Mouse (Mus musculus): ENCODE results near the gene Zfp948. TPM values are rescaled to one million over a fixed set of nuclear protein-coding genes. Genes with fewer than 3 reads are reported as not detected.

Gene Zfp948
- 4.1 TPM in 2 replicates for polyA plus RNA-seq (2015; fragmentation: Nextera tagmentation; extraction: Ambion mirVana)

DNA sequence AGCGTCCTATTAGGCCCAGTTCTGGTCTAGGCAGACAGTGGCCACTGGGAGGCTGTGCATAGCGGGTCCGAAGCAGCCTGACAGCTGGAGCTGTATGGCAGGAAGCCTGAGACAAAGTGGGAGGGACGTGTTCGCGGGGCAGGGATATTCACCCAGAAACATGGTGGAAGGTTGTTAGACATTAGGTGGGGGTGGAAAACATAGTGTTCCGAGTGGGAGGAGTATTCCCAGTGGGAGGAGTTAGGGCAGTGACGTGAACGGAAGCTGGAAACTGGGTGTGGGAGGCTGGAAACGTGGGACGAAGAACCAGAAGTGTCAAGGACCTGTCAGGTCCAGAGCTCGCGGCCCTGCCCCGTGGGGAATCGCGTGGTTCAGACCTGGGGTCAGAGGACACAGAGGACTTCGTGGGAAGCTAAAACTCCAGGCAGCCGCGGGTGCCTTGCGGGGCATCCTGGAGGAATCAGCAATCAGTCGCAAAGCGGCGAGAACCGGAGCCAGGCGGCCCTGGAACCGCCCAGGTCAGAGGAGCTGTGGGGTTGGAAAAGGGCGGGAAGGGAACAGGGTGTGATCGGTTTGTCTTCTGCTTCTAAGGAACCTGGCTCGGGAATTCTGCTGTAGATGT, at the start of gene Zfp948:
TSS of gene Zfp948 (plus strand) at position 281 of the 622 bp plus-strand sequence.
- Histone ChIP-seq H3K4me3 (replicated peaks) (peak within 1 kb of the TSS; percentile 76), H3K9ac (peak within 1 kb of the TSS; percentile 81), H3K27me3 (no peaks in the 10 kb centered on the region), H3K4me2 (peak within 1 kb of the TSS; percentile 92), H3K36me3 (replicated peaks) (no peaks in the 10 kb centered on the region), H3K4me1 (replicated peaks) (peaks cover 20% of the 10 kb centered on the region), H3K9me3 (replicated peaks) (no peaks in the 10 kb centered on the region), H3K27ac (replicated peaks) (peak within 1 kb of the TSS; percentile 83)
- peak; percentile 89 for ATAC-seq (ENCODE audit: insufficient read depth)
- WGBS (ENCODE audit: insufficient replicate concordance): 0% methylated on average over 29 of the region's 29 CpGs

DNA sequence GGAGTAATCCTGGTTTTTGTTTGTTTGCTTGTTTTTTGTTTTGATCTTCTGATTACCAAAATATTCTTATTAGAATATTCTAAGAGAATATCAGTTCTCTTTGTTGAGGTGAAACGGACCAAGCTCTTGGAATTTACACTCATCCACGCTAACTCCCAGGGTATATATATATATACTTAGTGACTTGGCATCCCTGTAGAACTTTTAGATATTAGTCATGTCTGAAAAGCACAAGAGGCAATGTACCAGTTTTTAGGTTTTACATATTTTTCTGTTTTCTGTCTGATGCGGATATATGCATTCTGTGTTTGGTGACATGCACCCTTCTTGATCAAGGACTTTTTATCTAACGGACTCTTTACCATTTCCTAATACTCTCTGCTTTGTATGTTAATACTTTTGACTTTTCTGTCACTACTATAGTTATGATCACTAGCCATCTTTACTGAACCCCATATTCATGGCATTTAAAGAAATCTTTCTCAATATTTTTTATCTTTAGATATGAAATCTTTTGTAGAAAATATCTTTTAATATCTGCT, 49.6 kb upstream of the Zfp948 start:
- Histone ChIP-seq H3K4me3 (replicated peaks) (peak overlapping the region; percentile 68), H3K9ac (peak overlapping the region; percentile 64), H3K9me3 (replicated peaks) (no peaks in the 10 kb centered on the region), H3K27ac (replicated peaks) (peak overlapping the region; percentile 73; the same call in 1 of the 2 replicates), H3K4me1 (replicated peaks) (peaks cover 17% of the 10 kb centered on the region), H3K27me3 (no peaks in the 10 kb centered on the region), H3K4me2 (peak overlapping the region; percentile 91), H3K36me3 (replicated peaks) (no peaks in the 10 kb centered on the region)
- no peak for ATAC-seq (ENCODE audit: insufficient read depth)
- WGBS (ENCODE audit: insufficient replicate concordance): 18% methylated on average over 4 of the region's 4 CpGs

DNA sequence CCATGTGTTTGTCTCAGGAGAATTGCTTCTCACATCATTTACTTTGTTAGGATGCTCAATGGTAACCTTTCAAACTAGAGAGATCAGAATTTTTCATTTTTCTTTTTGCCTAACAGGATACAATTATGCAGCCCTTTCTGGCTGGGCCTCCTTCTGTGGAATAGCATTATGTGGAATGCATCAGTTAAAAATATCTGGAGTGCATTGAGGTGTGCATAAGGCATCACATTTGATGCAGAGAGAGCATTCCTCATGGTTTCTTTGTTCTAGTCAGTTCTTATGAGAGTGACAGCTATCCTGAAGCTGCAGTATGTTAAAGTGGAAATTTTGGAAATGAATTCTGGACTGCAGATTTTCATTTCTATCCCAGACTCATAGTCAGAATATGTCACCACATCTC, 40.5 kb upstream of the Zfp948 start:
- Histone ChIP-seq H3K9ac (no peak overlapping the region), H3K27me3 (no peaks in the 10 kb centered on the region), H3K4me3 (replicated peaks) (no peak overlapping the region), H3K36me3 (replicated peaks) (no peaks in the 10 kb centered on the region), H3K27ac (replicated peaks) (no peak overlapping the region), H3K4me1 (replicated peaks) (no peaks in the 10 kb centered on the region), H3K4me2 (no peak overlapping the region), H3K9me3 (replicated peaks) (no peaks in the 10 kb centered on the region)
- ATAC-seq (ENCODE audit: insufficient read depth): no peak

DNA sequence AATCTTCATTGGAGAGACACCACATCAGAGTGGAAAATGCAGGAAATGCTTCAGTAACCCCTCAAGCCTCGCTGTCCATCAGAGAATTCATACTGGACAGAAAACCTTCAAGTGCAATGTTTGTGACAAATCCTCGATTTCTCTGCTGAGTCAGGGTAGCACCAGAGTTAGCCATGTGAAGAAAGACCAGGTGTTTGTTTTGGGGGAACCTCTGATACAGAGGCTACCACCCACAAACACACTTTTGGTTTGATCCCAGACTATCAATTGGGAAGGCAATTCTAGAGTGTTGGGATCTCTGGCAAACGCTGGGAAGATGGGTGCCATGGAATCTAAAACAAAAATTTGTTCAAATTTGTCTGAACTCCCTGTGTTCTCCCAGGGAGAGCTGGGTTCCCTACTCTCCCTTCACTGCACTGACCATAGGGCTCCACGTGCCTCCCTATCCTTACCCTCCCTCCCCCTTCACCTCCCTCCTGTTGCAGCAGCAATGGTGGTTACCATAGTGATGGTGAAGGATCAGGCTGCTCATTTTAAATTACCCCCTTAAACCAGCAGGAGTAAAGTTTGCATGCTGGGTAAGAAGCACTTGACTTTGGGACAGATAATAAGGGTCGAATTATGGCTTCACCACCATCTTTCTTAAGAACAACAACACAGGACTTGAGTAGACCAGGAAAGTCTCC, 36.0 kb upstream of the Zfp948 start:
- no peak overlapping the region for H3K4me2 ChIP-seq
- H3K9ac ChIP-seq: no peak overlapping the region
- ATAC-seq (ENCODE audit: insufficient read depth): no peak
- H3K9me3 ChIP-seq (replicated peaks): no peaks in the 10 kb centered on the region
- H3K27me3 ChIP-seq: no peaks in the 10 kb centered on the region
- WGBS (ENCODE audit: insufficient replicate concordance): 60% methylated on average over 5 of the region's 5 CpGs
- no peak overlapping the region for H3K27ac ChIP-seq (replicated peaks)
- H3K4me3 ChIP-seq (replicated peaks): no peak overlapping the region
- peaks cover 33% of the 10 kb centered on the region for H3K4me1 ChIP-seq (replicated peaks)
- no peaks in the 10 kb centered on the region for H3K36me3 ChIP-seq (replicated peaks)

DNA sequence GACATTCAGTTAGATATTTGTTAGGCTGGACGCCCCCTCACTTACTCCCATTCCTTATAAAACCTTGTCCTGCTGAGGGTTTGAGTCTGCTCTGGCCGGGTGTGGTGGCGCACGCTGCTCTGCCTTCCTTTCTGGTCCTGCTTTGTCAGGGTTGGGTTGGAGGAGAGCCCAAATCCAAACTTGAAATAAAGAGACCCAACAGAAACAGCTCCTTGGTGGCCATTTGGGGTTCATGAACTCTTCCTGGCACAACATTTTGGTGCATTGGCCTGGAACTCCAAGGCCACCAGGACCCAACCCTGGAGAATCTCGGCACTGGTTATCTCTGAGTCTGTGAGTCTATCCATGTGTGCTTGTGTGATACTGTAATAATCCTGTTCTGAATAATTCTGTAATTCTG, 35.2 kb upstream of the Zfp948 start:
- Histone ChIP-seq H3K27me3 (no peaks in the 10 kb centered on the region), H3K9me3 (replicated peaks) (no peaks in the 10 kb centered on the region), H3K4me2 (peak overlapping the region; percentile 90), H3K27ac (replicated peaks) (no peak overlapping the region), H3K4me3 (replicated peaks) (peak overlapping the region; percentile 67), H3K4me1 (replicated peaks) (peaks cover 39% of the 10 kb centered on the region), H3K9ac (0 out of 2 replicates have a peak overlapping the region, but pooled peaks have one; percentile 69), H3K36me3 (replicated peaks) (no peaks in the 10 kb centered on the region)
- 63% methylated on average over 5 of the region's 5 CpGs for WGBS (ENCODE audit: insufficient replicate concordance)
- ATAC-seq (ENCODE audit: insufficient read depth): no peak

DNA sequence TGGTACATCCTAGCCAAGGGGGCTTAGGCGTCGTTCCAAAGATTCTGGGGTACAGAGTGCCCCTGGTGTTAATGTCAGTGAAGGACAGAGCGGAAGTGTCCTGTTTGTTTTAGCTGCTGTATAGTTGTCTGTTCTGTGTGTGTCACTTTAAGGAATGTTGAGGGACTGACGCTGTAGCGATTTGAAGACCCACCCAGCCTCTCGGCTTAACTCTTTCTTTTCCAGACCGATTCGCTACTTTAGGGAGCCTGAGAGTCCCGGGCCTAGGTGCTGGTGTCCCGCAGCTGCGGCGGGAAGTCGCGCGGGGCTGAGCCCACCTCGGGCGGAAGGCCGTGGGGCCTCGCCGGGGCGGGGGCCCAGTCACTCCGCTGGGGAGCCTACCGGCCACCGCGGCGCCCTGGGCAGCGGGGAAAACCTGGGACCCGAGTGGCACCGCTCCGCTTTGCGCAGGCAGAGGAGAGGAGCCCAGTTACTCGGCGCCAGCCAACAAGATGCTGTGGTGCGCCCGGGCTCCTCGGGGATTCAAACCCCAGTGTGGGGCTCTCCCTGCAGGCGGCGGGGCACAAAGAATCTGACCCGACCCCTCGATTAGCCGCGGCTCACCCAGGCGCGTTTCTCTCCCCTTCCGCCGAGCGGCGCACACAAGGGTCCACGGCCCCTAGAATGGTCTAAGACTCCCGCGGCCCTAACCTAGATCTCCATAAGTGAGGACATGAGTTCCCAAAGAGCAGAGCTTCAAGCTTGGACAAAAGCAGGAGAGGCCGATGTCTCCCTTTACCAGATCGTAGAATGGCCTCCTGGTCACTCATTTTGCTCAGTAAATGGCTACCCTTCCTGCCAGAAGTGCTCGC, 34.5 kb upstream of the Zfp948 start:
- H3K4me1 ChIP-seq (replicated peaks): peaks cover 39% of the 10 kb centered on the region
- no peaks in the 10 kb centered on the region for H3K27me3 ChIP-seq
- H3K4me2 ChIP-seq: peak overlapping the region; percentile 90
- H3K36me3 ChIP-seq (replicated peaks): no peaks in the 10 kb centered on the region
- H3K27ac ChIP-seq (replicated peaks): peak overlapping the region; percentile 75
- ATAC-seq (ENCODE audit: insufficient read depth): peak; percentile 61
- H3K9ac ChIP-seq: peak overlapping the region; percentile 69
- peak overlapping the region; percentile 67 for H3K4me3 ChIP-seq (replicated peaks)
- under 1% methylated on average over 54 of the region's 54 CpGs for WGBS (ENCODE audit: insufficient replicate concordance)
- H3K9me3 ChIP-seq (replicated peaks): no peaks in the 10 kb centered on the region

DNA sequence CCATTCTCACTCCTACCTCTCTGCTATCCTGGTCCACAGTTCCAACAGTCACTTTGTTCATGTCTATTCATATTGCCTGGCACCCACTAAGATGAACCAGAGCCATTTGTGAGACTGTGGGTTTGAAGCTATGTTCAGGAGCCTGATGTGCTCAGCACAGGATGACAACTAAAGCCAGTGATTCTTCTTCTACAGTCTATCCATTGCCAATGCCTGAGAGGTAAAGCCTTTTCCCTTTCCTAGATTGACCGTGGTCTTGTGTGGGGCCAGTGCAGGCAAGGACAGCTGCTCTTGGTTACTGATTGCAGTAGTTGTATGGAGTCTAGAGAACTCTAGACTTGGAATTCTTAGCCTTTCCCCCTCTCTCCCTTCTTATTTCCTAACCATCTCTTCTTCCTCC, 32.8 kb upstream of the Zfp948 start:
- peaks cover 39% of the 10 kb centered on the region for H3K4me1 ChIP-seq (replicated peaks)
- H3K27me3 ChIP-seq: no peaks in the 10 kb centered on the region
- 83% methylated on average over 1 of the region's 1 CpGs for WGBS (ENCODE audit: insufficient replicate concordance)
- no peak overlapping the region for H3K9ac ChIP-seq
- no peak for ATAC-seq (ENCODE audit: insufficient read depth)
- H3K4me3 ChIP-seq (replicated peaks): no peak overlapping the region
- no peaks in the 10 kb centered on the region for H3K36me3 ChIP-seq (replicated peaks)
- no peak overlapping the region for H3K4me2 ChIP-seq
- no peaks in the 10 kb centered on the region for H3K9me3 ChIP-seq (replicated peaks)
- no peak overlapping the region for H3K27ac ChIP-seq (replicated peaks)

DNA sequence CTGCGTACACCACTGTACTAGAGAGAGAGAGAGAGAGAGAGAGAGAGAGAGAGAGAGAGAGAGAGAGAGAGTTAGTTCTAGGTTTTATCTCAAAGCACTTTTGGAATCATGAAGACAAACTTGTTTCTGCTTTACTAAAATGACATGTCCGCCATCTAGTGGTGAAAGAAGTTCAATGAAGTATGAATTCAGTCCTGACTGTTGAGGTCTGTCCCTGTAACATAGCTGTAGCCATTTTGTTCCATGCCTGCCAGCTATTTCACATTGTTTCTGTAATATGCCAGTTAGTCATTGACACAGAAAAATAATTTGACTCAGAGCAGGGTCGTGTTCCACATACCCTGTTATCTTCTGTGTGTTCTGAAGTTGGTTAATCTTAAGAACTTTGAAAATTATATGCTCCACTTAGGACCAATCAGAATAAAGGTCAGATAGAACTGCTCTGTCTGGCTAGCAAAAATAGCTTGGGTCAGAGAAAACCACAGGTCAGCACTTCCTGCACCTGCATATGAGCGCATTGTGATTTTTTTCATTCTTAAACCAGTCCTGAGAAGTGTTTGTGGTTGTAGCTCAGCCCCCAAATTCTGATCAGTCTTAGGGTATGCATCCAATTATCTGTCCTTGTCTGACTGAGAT, 32.2 kb upstream of the Zfp948 start:
- 0 out of 2 replicates have a peak, but pooled peaks have one; percentile 26 for ATAC-seq (ENCODE audit: insufficient read depth)
- H3K4me2 ChIP-seq: peak overlapping the region; percentile 81
- H3K9ac ChIP-seq: no peak overlapping the region
- no peak overlapping the region; the same call in 1 of the 2 replicates for H3K4me3 ChIP-seq (replicated peaks)
- WGBS (ENCODE audit: insufficient replicate concordance): 7% methylated on average over 4 of the region's 4 CpGs
- peak overlapping the region; percentile 22; the same call in 1 of the 2 replicates for H3K27ac ChIP-seq (replicated peaks)
- no peaks in the 10 kb centered on the region for H3K9me3 ChIP-seq (replicated peaks)
- H3K4me1 ChIP-seq (replicated peaks): peaks cover 39% of the 10 kb centered on the region
- H3K36me3 ChIP-seq (replicated peaks): no peaks in the 10 kb centered on the region
- no peaks in the 10 kb centered on the region for H3K27me3 ChIP-seq

DNA sequence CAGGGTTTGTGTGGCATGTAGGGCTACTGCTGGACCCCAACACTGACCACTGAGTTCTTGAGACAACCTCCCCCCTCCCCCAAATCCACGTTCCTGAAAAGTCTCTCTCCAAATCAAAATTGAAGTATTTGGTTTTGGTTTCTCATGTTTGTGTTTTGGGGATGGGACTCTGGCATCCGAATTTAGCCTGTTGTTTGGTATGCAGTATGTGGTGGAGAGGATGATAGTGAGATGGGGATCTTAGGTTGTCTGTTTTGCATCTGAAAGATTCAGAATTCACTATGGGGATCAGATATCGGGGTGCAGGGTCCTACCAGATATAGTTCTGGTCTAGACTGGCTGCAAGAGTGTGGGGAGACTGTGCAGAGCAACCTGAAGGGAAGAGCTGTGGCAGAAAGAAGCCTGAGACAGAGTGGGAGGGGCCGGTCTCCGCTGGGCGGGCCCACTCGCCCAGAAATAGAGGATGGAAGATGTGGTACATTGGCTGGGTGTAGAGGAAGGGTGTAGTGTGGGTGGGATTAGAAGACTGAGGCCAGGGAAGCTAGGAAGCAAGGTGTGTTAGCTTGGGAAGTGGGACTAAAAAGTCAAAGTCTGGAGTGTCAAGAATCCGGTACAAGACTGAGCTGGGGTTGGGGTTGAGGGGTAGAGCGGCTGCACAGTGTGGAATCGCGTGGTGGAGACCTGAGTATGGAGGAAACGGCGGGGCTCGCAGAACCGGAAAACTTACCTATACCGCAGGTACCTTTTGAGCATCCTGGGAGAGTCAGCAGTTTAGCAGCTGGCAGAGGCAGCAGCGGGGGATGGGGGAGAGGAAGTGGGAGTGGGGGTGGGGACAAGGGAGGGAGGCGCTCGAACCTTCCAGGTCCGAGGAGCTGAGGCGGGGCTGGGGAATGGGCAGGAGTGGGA, 31.5 kb upstream of the Zfp948 start, which contains the start of gene Zfp52:
TSS of gene Zfp52 (plus strand) at position 444 of the 906 bp plus-strand sequence.
- WGBS (ENCODE audit: insufficient replicate concordance): 3% methylated on average over 21 of the region's 21 CpGs
- peak; percentile 60 for ATAC-seq (ENCODE audit: insufficient read depth)

DNA sequence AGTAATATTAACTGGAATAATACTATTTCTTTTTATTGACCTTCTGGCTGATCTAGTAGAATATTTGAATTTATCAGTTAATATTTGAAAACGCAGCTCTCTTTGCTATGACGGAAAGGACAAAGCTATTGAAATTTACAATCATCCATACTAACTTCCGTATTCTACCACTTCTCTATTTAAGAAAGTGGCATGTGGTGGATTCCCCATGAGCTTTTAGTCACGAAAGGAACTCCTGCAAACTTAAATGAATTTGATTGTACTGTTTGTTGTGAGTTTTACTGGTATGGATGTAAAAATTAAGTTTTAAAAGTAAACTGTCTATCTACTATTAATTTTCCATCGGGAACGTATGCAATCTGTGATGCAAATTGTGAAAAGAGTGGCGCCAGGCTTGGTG, 30.7 kb upstream of the Zfp948 start:
- peak overlapping the region; percentile 61 for H3K4me3 ChIP-seq (replicated peaks)
- peak overlapping the region; percentile 81 for H3K4me2 ChIP-seq
- H3K9ac ChIP-seq: peak overlapping the region; percentile 39; the same call in 1 of the 2 replicates
- H3K9me3 ChIP-seq (replicated peaks): no peaks in the 10 kb centered on the region
- H3K27ac ChIP-seq (replicated peaks): no peak overlapping the region
- H3K4me1 ChIP-seq (replicated peaks): peaks cover 39% of the 10 kb centered on the region
- no peak for ATAC-seq (ENCODE audit: insufficient read depth)
- WGBS (ENCODE audit: insufficient replicate concordance): 11% methylated on average over 7 of the region's 7 CpGs
- no peaks in the 10 kb centered on the region for H3K36me3 ChIP-seq (replicated peaks)
- no peaks in the 10 kb centered on the region for H3K27me3 ChIP-seq

More for the DNA sequence above, 31.5 kb upstream of the Zfp948 start, which contains the start of gene Zfp52:
- Histone ChIP-seq H3K4me3 (replicated peaks) (peak within 1 kb of the TSS; percentile 61), H3K9me3 (replicated peaks) (no peaks in the 10 kb centered on the region), H3K9ac (peak within 1 kb of the TSS; percentile 39), H3K4me1 (replicated peaks) (peaks cover 39% of the 10 kb centered on the region), H3K27ac (replicated peaks) (peak within 1 kb of the TSS; percentile 22; the same call in 1 of the 2 replicates), H3K36me3 (replicated peaks) (no peaks in the 10 kb centered on the region), H3K27me3 (no peaks in the 10 kb centered on the region), H3K4me2 (peak within 1 kb of the TSS; percentile 81)
